Mouse (Mus musculus): ENCODE data around the gene Nfyc. TPM values are rescaled to one million over a fixed set of nuclear protein-coding genes. Genes with fewer than 3 reads are reported as not detected.

Gene Nfyc
- total RNA-seq, 2 experiments from 2014 or later: 48.7 to 49.1 TPM

- no peak for DNase-seq (ENCODE audit: extremely low spot score in 1 of 2, low spot score in 1 of 2)
Observed at GRCm38 (mm10) chr4:120790027-120790426, 41.3 kb downstream of the Nfyc start.

DNA sequence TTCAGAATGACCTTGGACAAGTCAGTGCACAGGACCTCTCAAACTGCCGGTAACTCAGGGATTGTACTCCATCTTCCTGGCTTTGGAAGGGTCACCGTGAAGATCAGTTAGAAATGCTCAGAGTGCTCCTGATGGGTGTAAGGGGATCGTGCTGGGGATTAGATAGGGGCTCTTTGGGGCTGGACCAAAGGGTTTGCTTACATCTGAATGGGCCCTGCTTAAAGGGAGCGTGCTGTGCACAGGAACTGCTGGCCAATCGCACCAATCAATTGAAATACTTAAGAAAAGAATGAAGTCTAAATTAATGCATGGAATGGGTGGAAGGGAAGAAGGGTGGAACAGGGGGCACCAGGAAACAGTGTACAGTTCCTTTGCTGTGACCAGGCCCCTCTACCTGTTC lies 75.6 kb downstream of the Nfyc start:
- DNase-seq (ENCODE audit: extremely low spot score in 1 of 2, low spot score in 1 of 2): no peak

GRCm38 (mm10) chr4:120755299-120755698 lies 76.1 kb downstream of the Nfyc start:
- peak; percentile 60 to 86 for DNase-seq (ENCODE audit: extremely low spot score in 1 of 2, low spot score in 1 of 2)

DNA sequence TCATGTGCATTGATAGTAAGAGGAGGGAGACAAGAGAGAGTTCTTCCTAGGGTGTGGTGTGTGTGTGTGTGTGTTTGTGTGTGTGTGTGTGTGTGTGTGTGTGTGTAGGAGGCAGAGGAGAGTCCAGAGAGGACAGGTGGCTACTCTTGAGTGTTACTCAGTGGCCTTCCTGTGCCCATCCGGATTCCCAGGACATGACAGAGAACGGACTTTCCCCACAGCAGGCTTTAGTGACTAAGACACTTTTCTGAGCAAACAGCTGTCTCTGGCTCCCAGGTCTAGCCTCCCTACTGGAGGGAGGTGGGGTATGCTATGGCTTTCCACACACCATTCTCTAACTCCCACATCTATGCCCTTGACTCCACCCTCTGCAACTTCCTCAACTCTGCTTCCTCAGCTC lies 81.8 kb downstream of the Nfyc start:
- DNase-seq (ENCODE audit: extremely low spot score in 1 of 2, low spot score in 1 of 2): no peak

DNA sequence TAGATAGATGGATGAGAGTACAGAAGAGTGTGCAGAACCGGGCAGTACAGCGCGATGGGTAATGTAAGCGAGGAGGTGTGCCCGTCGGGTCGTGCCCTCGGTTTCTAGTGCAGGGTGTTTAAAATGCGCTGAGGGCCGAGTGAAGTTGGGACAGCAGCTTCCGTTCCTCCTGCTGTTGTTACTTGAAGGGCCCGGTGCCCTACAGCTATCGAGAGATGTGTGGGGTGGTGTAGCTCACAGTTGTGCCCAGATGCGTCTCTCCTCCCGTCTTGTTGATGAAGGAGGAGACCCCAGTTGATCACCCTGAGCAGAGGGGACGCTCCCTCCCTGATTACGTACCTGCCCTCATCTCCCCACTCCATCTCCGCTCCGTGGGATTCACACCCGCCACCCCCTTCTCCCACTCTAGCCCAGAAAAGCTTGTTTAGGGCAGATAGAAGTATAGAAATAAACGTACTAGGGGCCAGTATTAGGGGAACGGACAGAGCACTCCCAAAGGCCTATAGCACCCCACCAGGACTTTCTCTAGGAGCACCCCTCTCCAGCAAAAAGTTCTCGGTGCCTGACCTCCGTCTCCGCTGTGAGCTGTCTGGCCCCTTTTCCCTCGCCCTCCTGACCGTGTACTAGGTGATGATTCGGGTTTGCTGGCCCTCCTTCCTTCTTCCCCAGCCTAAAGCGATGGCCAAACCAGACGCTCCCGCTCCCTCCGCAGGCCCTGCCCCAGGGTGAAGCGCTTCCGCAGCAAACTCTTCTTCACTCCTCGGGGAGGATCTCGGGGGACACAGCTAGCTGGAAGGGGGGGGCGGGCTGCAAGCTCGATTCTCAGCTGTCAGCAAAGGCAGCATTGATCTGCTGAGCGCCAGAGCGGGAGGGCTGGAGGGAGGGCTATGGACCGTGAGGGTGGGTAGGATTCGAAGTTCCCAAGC lies 83.2 kb downstream of the Nfyc start, which contains the start of gene Kcnq4:
TSS of gene Kcnq4 (minus strand) at position 672 of the 926 bp plus-strand sequence.
- no peak for DNase-seq (ENCODE audit: extremely low spot score in 1 of 2, low spot score in 1 of 2)

- no peak for DNase-seq (ENCODE audit: extremely low spot score in 1 of 2, low spot score in 1 of 2)
Observed at GRCm38 (mm10) chr4:120747243-120747792, 84.1 kb downstream of the Nfyc start.

- DNase-seq (ENCODE audit: extremely low spot score in 1 of 2, low spot score in 1 of 2): no peak
Observed at GRCm38 (mm10) chr4:120746552-120747150, 84.7 kb downstream of the Nfyc start.

DNA sequence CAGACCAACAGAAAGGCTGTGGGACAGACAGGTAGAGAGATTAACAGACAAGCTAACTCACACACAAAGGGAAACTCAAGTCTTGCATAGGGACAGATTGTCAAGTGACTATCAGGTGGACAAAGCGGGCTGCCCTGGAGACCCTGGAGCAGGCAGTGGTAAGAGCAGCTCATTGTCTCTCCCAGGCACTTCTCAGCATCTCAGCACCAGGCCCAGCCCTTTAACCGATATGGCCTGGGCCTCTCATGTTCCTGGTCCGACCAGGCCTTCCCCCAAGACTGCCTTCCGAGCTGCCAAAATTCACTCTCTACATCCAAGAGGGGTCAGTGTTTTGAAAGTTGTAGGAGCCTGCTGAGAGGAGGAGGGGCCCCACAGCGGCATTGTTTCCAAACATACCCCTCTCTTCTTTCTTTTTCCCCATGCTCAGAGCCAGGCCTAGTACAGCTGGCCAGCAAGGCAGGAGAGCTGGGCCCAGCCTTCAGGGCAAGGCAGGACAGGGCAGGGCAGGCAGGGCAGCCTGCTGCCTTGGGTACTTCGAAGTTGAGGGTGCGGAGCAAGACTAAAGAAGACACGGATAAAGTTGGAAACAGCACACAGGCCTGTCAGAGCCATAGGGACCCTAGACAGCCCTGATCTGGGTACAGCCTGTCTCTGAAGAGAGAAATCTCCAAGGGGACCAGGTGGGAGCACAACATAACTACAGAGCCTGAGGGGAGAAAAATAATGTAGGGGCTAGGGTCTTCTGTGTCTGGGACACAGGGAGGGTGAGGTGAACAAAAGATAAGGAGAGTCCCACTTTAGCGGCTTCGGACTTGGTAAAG lies 85.4 kb downstream of the Nfyc start:
- DNase-seq (ENCODE audit: extremely low spot score in 1 of 2, low spot score in 1 of 2): no peak

- no peak for DNase-seq (ENCODE audit: extremely low spot score in 1 of 2, low spot score in 1 of 2)
Observed at GRCm38 (mm10) chr4:120743636-120744035, 87.7 kb downstream of the Nfyc start.

- DNase-seq (ENCODE audit: extremely low spot score in 1 of 2, low spot score in 1 of 2): peak in 1 of 2 experiments; percentile 29
Observed at GRCm38 (mm10) chr4:120741303-120741702, 90.1 kb downstream of the Nfyc start.

DNA sequence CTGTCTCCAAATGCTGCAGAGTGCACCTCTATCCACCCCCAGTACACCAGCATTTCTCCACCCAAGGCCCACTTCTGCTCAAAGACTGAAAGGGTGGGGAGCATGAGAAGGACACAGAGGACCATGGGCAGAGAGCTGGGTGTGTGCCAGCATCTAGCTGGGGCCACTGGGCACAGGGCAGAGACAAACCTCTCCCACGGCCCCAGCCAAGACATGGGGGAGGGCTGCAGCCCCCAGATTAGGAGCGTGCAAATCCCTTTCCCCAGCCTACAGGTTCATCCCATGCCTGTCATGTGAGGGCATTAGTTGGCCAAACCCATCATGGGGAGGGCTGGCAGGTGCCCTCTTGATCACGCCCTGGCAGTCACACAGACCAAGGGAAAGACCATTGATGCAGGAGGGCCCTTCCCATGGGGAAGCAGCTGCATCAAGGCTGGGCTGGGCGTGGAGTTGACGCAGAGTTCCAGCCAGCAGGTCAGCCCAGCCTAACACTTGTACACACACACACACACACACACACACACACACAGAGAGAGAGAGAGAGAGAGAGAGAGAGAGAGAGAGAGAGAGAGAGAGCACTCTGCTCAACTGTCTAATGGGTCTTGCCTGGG lies 97.3 kb downstream of the Nfyc start:
- no peak for DNase-seq (ENCODE audit: extremely low spot score in 1 of 2, low spot score in 1 of 2)

- DNase-seq (ENCODE audit: extremely low spot score in 1 of 2, low spot score in 1 of 2): no peak
Observed at GRCm38 (mm10) chr4:120732737-120733136, 98.6 kb downstream of the Nfyc start.

- no peak for DNase-seq (ENCODE audit: extremely low spot score in 1 of 2, low spot score in 1 of 2)
Observed at GRCm38 (mm10) chr4:120731030-120731644, 100.2 kb downstream of the Nfyc start.

- DNase-seq (ENCODE audit: extremely low spot score in 1 of 2, low spot score in 1 of 2): no peak
Observed at GRCm38 (mm10) chr4:120730574-120730973, 100.8 kb downstream of the Nfyc start.

GRCm38 (mm10) chr4:120730146-120730545 lies 101.2 kb downstream of the Nfyc start:
- DNase-seq (ENCODE audit: extremely low spot score in 1 of 2, low spot score in 1 of 2): no peak

GRCm38 (mm10) chr4:120729441-120729840 lies 101.9 kb downstream of the Nfyc start:
- DNase-seq (ENCODE audit: extremely low spot score in 1 of 2, low spot score in 1 of 2): no peak

GRCm38 (mm10) chr4:120727842-120728241 lies 103.5 kb downstream of the Nfyc start:
- no peak for DNase-seq (ENCODE audit: extremely low spot score in 1 of 2, low spot score in 1 of 2)

DNA sequence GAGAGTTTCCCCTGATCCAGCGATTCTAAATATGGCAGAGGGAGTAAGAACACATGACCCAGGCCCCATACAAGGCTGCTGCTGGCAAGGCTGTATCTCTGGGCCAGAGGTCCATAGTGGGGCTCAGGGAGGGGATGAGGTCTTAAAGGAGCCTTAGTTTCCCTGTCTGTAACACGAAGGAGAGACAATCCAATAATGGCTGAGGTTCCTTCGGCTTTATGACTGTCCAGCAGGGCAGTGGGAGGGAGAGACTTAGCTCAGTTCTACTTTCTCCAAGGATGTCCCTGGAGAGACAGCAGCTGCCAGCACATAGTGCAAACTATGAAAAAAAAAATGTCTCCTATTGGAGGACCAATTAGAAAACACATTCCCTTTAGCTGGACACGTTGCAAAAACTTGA lies 105.2 kb downstream of the Nfyc start:
- no peak for DNase-seq (ENCODE audit: extremely low spot score in 1 of 2, low spot score in 1 of 2)

DNA sequence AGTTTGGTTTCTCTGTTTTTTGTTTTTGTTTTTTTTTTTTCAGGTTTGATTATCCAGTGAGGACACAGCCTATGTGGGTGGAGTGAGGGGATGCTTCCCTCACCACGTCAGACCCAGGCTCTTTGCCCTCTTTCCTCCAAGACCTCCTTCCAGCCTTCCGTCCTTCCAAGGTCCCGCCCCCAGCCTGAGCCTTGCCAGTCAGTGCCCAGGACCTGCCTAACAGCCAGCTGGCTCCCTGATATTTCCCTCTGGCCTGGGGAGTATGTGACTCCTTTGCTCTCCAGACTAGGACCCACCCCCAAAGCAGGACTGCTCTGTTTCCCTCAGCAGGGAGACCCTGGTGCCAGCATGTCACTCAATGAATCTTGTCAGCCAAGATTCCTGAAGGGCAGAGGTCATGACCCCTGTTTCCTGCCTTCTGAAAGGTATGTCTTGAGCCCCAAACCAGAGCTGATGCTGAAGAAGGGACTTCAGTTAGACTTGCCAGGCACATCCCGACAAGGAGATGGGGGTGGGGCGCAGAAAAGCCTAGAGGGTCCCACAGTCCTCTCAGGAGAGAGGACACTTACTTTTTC lies 105.8 kb downstream of the Nfyc start:
- DNase-seq (ENCODE audit: extremely low spot score in 1 of 2, low spot score in 1 of 2): no peak

Measured in layer of hippocampus, postnatal 25 days (tissue).